Mouse (Mus musculus): ENCODE results near the gene Kcnq2. TPM values are rescaled to one million over a fixed set of nuclear protein-coding genes. Genes with fewer than 3 reads are reported as not detected.

The Kcnq2 gene
- polyA plus RNA-seq, 1 experiment from 2014 or later, result 0.11 TPM

GRCm38 (mm10) chr2:181070136-181070535 is 65.0 kb downstream of the Kcnq2 start:
- Histone ChIP-seq H3K27ac (ENCODE audit: poor library complexity, severe bottlenecking) (no peak overlapping the region), H3K9me3 (replicated peaks) (no peaks in the 10 kb centered on the region), H3K4me1 (replicated peaks) (no peaks in the 10 kb centered on the region), H3K4me2 (no peak overlapping the region), H3K9ac (no peak overlapping the region), H3K4me3 (no peak overlapping the region), H3K36me3 (no peaks in the 10 kb centered on the region), H3K27me3 (replicated peaks) (peaks cover 40% of the 10 kb centered on the region)
- WGBS, result 52% methylated on average over 7 of the region's 7 CpGs
- no peak for ATAC-seq (ENCODE audit: insufficient number of reproducible peaks, low FRiP score)

DNA sequence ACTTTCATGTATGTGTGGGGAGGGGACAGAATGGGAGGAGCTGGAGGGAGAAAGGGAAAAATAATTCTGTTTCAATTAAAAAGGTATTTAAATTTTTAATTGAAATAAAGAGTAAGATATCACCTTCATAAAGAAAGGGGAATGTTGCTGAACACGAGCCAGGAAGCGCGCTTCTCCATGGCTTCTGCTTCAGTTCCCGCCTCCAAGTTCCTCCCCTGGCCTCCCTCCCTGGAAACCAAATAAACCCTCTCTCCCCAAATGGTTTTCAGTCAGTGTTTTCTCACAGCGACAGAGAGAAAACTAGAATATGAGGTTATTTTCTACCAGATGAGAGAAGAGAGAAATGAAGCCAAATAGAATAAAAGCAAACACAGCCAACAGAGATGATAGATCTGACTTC is 66.6 kb downstream of the Kcnq2 start:
- no peak overlapping the region for H3K4me3 ChIP-seq
- no peak overlapping the region for H3K9ac ChIP-seq
- ATAC-seq (ENCODE audit: insufficient number of reproducible peaks, low FRiP score), result no peak
- H3K9me3 ChIP-seq (replicated peaks), result no peaks in the 10 kb centered on the region
- H3K27ac ChIP-seq (ENCODE audit: poor library complexity, severe bottlenecking), result no peak overlapping the region
- H3K36me3 ChIP-seq, result no peaks in the 10 kb centered on the region
- 73% methylated on average over 5 of the region's 5 CpGs for WGBS
- H3K4me2 ChIP-seq, result no peak overlapping the region
- no peaks in the 10 kb centered on the region for H3K4me1 ChIP-seq (replicated peaks)
- H3K27me3 ChIP-seq (replicated peaks), result peaks cover 44% of the 10 kb centered on the region

- Histone ChIP-seq H3K9me3 (replicated peaks) (no peaks in the 10 kb centered on the region), H3K4me2 (no peak overlapping the region), H3K4me1 (replicated peaks) (no peaks in the 10 kb centered on the region), H3K4me3 (no peak overlapping the region), H3K27me3 (replicated peaks) (peaks cover 47% of the 10 kb centered on the region), H3K9ac (no peak overlapping the region), H3K27ac (ENCODE audit: poor library complexity, severe bottlenecking) (no peak overlapping the region), H3K36me3 (no peaks in the 10 kb centered on the region)
- WGBS, result 48% methylated on average over 4 of the region's 4 CpGs
- ATAC-seq (ENCODE audit: insufficient number of reproducible peaks, low FRiP score), result no peak
Observed at GRCm38 (mm10) chr2:181065827-181066226, 69.3 kb downstream of the Kcnq2 start.

DNA sequence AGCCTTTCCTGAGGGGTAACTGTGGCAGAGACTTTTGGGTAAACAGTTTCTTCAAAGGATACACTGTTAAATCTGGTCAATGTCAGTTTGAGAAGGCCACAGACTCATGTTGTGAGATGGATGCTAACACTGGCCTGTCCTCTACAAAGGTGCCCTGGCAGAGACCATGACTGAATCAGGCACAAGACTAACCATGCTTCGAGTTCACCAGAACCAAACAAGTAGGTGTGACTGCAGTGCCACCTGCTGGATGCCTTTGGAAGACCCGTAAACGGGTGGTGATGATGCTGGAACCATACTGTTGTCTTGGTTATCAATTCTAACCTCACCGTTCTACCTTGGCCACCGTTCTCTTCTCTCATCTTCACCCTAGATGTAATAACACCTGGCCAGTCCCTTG is 75.0 kb downstream of the Kcnq2 start:
- Histone ChIP-seq H3K36me3 (no peaks in the 10 kb centered on the region), H3K9me3 (replicated peaks) (no peaks in the 10 kb centered on the region), H3K4me1 (replicated peaks) (peaks cover 12% of the 10 kb centered on the region; the same call in 1 of the 2 replicates), H3K4me2 (no peak overlapping the region), H3K9ac (no peak overlapping the region), H3K4me3 (no peak overlapping the region), H3K27ac (ENCODE audit: poor library complexity, severe bottlenecking) (no peak overlapping the region), H3K27me3 (replicated peaks) (peaks cover 72% of the 10 kb centered on the region)
- ATAC-seq (ENCODE audit: insufficient number of reproducible peaks, low FRiP score), result peak; percentile 39; the same call in 1 of the 2 replicates
- 17% methylated on average over 5 of the region's 5 CpGs for WGBS

DNA sequence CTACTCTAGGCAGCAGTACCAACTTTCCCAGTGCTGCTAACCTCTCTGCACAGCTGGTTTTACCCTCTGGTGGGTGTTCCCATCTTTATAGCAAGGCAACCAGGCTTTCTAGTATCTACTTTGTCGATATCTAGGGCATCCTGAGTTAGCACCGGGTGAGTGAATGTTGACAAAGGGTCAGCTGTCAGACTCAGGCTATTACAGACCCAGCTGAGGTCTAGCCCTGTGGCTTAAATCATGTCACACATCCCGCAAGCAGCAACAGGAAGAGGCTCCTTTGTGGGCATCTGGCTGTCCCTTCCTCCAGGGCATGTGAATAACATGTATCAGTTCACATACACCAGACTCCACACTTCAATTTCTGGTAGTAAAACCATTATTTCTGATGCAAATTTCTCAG is 76.9 kb downstream of the Kcnq2 start:
- peaks cover 74% of the 10 kb centered on the region for H3K27me3 ChIP-seq (replicated peaks)
- no peak overlapping the region for H3K4me2 ChIP-seq
- no peak overlapping the region for H3K27ac ChIP-seq (ENCODE audit: poor library complexity, severe bottlenecking)
- H3K4me1 ChIP-seq (replicated peaks), result peaks cover 12% of the 10 kb centered on the region; the same call in 1 of the 2 replicates
- H3K4me3 ChIP-seq, result no peak overlapping the region
- H3K36me3 ChIP-seq, result no peaks in the 10 kb centered on the region
- no peak for ATAC-seq (ENCODE audit: insufficient number of reproducible peaks, low FRiP score)
- 45% methylated on average over 3 of the region's 3 CpGs for WGBS
- H3K9ac ChIP-seq, result no peak overlapping the region
- no peaks in the 10 kb centered on the region for H3K9me3 ChIP-seq (replicated peaks)

DNA sequence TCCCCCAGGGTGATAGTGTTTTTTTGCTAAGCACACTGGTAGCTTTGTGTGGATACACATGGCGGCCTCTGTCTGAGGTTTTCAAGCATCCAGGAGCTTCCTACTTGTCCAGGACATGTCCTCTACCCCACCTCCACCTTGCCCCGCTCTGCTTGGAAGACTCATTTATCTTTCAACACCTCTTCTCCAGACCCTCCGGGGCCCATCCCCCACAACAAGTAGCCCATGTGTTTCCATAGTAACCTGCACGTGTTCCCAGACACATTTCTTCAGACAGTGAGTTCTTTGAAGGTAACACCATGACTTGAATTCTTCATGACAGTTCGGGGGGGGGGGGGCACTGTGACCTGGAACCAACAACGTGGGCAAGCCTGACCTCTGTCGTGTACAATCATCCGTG is 77.8 kb downstream of the Kcnq2 start:
- H3K4me3 ChIP-seq, result no peak overlapping the region
- WGBS, result 41% methylated on average over 8 of the region's 8 CpGs
- H3K4me2 ChIP-seq, result no peak overlapping the region
- no peaks in the 10 kb centered on the region for H3K36me3 ChIP-seq
- no peak for ATAC-seq (ENCODE audit: insufficient number of reproducible peaks, low FRiP score)
- no peak overlapping the region for H3K27ac ChIP-seq (ENCODE audit: poor library complexity, severe bottlenecking)
- H3K4me1 ChIP-seq (replicated peaks), result peaks cover 12% of the 10 kb centered on the region; the same call in 1 of the 2 replicates
- no peaks in the 10 kb centered on the region for H3K9me3 ChIP-seq (replicated peaks)
- H3K27me3 ChIP-seq (replicated peaks), result peaks cover 72% of the 10 kb centered on the region
- no peak overlapping the region for H3K9ac ChIP-seq

- Histone ChIP-seq H3K9ac (no peak overlapping the region), H3K27ac (ENCODE audit: poor library complexity, severe bottlenecking) (no peak overlapping the region), H3K4me2 (no peak overlapping the region), H3K27me3 (replicated peaks) (peaks cover 83% of the 10 kb centered on the region), H3K36me3 (no peaks in the 10 kb centered on the region), H3K4me1 (replicated peaks) (peaks cover 3% of the 10 kb centered on the region; the same call in 1 of the 2 replicates), H3K9me3 (replicated peaks) (no peaks in the 10 kb centered on the region), H3K4me3 (no peak overlapping the region)
- no peak for ATAC-seq (ENCODE audit: insufficient number of reproducible peaks, low FRiP score)
- WGBS, result 86% methylated on average over 1 of the region's 1 CpGs
Observed at GRCm38 (mm10) chr2:181052171-181052570, 82.9 kb downstream of the Kcnq2 start.

DNA sequence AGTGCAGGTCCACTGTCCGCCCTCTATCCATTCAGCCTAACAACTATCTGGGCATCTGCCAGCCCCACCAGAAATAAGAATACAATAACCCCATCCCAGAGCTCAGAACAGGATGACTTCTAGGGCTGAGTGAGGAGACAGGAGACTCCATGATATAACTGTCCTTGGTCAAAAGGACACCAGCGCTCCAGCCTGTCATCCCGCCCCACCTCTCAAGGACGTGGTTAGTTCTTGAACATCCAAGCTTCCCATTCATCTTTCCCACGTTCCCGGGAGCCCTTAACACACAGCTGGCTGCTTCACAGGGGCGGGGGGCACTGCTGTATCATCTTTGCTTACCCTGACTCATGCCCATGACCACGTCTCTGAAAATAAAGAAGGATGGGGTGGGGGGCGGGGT is 86.1 kb downstream of the Kcnq2 start:
- no peak overlapping the region for H3K4me3 ChIP-seq
- H3K4me2 ChIP-seq, result no peak overlapping the region
- no peak for ATAC-seq (ENCODE audit: insufficient number of reproducible peaks, low FRiP score)
- WGBS, result 74% methylated on average over 9 of the region's 9 CpGs
- no peak overlapping the region for H3K9ac ChIP-seq
- peaks cover 85% of the 10 kb centered on the region for H3K27me3 ChIP-seq (replicated peaks)
- H3K9me3 ChIP-seq (replicated peaks), result no peaks in the 10 kb centered on the region
- 0 out of 2 replicates have a peak, but pooled peaks cover 2% of the 10 kb centered on the region for H3K4me1 ChIP-seq (replicated peaks)
- H3K36me3 ChIP-seq, result no peaks in the 10 kb centered on the region
- no peak overlapping the region for H3K27ac ChIP-seq (ENCODE audit: poor library complexity, severe bottlenecking)

DNA sequence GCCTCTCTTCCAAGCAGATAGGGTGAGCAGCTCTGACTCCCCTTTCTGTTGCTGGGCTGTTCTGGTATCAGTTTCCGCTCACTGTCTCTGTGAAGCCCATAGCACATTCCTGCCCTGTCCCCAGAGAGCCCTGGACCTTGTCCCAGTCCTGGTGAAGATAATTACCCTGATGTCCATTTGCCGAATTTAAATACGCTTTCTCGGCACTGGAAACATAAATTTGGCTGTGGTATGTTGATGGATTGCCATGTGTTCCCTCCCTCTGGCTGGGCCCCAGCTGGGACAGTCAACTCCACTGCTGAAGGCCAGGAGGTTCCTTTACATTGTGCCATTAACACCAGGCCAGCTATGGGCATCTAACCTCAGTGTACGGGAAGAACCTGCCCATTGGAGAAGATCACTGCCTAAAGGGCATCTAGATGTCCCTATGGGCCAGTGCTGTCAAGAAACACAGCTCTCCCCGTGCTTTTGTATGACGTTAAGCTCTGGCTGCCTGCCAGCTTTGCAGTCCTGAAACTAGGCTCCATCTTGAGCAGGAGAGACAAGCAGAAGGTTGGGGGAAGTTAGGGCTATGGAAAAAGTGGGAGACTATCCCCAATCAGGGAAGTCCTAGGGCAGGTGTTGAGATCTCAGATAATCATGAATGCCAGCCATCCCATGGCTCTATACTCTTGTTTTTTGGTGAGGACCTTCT is 86.7 kb downstream of the Kcnq2 start:
- Histone ChIP-seq H3K4me3 (no peak overlapping the region), H3K9me3 (replicated peaks) (no peaks in the 10 kb centered on the region), H3K9ac (no peak overlapping the region), H3K27ac (ENCODE audit: poor library complexity, severe bottlenecking) (no peak overlapping the region), H3K4me1 (replicated peaks) (0 out of 2 replicates have a peak, but pooled peaks cover 5% of the 10 kb centered on the region), H3K27me3 (replicated peaks) (peaks cover 86% of the 10 kb centered on the region), H3K4me2 (no peak overlapping the region), H3K36me3 (no peaks in the 10 kb centered on the region)
- ATAC-seq (ENCODE audit: insufficient number of reproducible peaks, low FRiP score), result no peak
- WGBS, result 56% methylated on average over 7 of the region's 7 CpGs

- Histone ChIP-seq H3K36me3 (no peaks in the 10 kb centered on the region), H3K9me3 (replicated peaks) (no peaks in the 10 kb centered on the region), H3K4me3 (no peak overlapping the region), H3K27ac (ENCODE audit: poor library complexity, severe bottlenecking) (no peak overlapping the region), H3K4me1 (replicated peaks) (peaks cover 17% of the 10 kb centered on the region), H3K9ac (no peak overlapping the region), H3K4me2 (no peak overlapping the region), H3K27me3 (replicated peaks) (peaks cover 97% of the 10 kb centered on the region)
- 19% methylated on average over 3 of the region's 3 CpGs for WGBS
- no peak for ATAC-seq (ENCODE audit: insufficient number of reproducible peaks, low FRiP score)
Observed at GRCm38 (mm10) chr2:181044001-181044400, 91.1 kb downstream of the Kcnq2 start.

DNA sequence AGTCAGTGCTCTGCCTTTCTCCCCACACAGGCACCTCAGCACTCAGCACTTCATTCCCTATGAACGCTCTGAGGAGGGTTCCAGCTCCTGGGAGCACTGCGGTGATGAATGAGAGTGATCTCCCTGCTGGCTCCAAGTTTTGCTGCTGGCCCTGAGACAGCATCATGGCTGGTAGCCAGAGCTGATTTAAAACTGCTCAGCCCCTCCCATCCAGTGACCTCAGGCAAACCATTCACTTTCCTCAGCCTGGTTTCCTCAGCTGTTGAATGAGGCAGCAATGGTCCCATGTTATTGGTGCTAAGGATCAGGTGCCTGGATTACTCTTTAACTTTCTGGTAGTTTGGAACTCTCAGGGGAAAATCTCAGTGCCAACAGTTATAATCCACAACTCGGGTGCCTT is 91.7 kb downstream of the Kcnq2 start, which contains the start of gene Chrna4:
TSS of gene Chrna4 (minus strand) at position 110 of the 400 bp plus-strand sequence.
- ATAC-seq (ENCODE audit: insufficient number of reproducible peaks, low FRiP score), result no peak
- no peak within 1 kb of the TSS for H3K4me2 ChIP-seq
- no peak within 1 kb of the TSS for H3K27ac ChIP-seq (ENCODE audit: poor library complexity, severe bottlenecking)
- H3K4me1 ChIP-seq (replicated peaks), result peaks cover 23% of the 10 kb centered on the region
- no peak within 1 kb of the TSS for H3K9ac ChIP-seq
- H3K36me3 ChIP-seq, result no peaks in the 10 kb centered on the region
- 62% methylated on average over 3 of the region's 3 CpGs for WGBS
- no peak within 1 kb of the TSS for H3K4me3 ChIP-seq
- no peaks in the 10 kb centered on the region for H3K9me3 ChIP-seq (replicated peaks)
- peaks cover 98% of the 10 kb centered on the region for H3K27me3 ChIP-seq (replicated peaks)

GRCm38 (mm10) chr2:181042376-181042775 is 92.7 kb downstream of the Kcnq2 start:
- no peak overlapping the region for H3K9ac ChIP-seq
- no peak overlapping the region for H3K4me3 ChIP-seq
- H3K4me2 ChIP-seq, result no peak overlapping the region
- H3K4me1 ChIP-seq (replicated peaks), result peaks cover 23% of the 10 kb centered on the region
- H3K27ac ChIP-seq (ENCODE audit: poor library complexity, severe bottlenecking), result no peak overlapping the region
- no peaks in the 10 kb centered on the region for H3K36me3 ChIP-seq
- no peaks in the 10 kb centered on the region for H3K9me3 ChIP-seq (replicated peaks)
- no peak for ATAC-seq (ENCODE audit: insufficient number of reproducible peaks, low FRiP score)
- peaks cover 99% of the 10 kb centered on the region for H3K27me3 ChIP-seq (replicated peaks)

All from heart, embryonic 12.5 days (tissue).